Mouse (Mus musculus) central nervous system, embryonic 14 days (tissue): ENCODE results near the gene Dcaf6. TPM values are rescaled to one million over a fixed set of nuclear protein-coding genes. Genes with fewer than 3 reads are reported as not detected.

Experiments used
- polyA plus RNA-seq: library from polyadenylated mRNA; depleted of rRNA; stranded (reverse); fragments of >200 nt; gene quantifications from 2 replicates; pipeline ENCODE4 v1.2.3, GENCODE M21; 2012; rRNA removed

Gene Dcaf6
- polyA plus RNA-seq = 30.4 and 34.3 TPM in 2 replicates

DNA sequence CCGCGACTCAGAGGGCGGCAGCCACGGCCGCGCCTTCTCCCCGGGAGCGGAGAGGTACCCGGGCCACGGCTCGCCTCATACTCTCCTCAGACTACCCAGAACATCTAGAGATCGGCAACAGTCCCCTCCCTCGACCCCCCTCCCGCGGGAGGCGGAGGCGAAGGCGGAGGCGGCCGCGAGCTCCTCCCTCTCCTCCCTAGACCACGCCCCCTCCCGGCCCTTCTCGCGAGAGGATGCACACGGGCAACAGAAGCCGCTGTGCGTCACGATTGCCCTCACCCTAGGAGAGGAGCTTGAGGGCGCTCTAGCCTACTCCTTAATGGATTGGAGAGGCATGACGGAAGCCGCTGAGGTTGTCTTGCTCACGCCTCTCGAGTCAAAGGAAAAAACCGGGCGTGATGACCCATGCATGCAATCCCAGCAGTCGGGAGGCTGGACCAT lies at the start of gene Dcaf6, which contains the start of gene Mpc2:
TSS of gene Dcaf6 (minus strand) at position 116 of the 441 bp plus-strand sequence.
TSS of gene Mpc2 (plus strand) at position 278 of the 441 bp plus-strand sequence.

DNA sequence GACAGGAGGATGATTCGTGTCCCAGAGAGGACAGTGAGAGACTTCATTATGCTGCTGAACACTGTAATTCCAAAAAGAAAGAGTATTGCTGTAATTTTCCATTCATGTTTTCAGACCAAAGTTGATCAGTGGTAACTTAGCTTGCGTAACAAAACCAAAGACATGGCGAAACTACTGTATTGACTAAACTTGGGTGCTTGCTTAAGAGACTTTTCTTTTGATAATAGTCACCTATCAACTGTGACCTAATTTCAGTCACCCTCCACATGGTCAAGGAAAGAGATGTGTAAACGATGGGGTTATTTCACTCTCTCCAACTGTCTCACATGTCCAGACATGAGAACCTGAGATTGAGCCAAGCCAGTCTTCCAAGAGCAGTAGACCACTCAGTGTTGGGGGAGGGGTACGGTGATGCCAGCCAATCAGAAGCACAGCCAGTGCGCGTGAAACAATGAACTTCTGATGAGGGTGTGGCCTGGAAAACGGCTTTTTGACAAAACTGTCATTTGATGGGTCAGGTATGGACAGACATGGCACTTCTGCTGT lies 24.5 kb upstream of the Dcaf6 start, which contains the start of gene Adcy10:
TSS of gene Adcy10 (plus strand) at position 496 of the 546 bp plus-strand sequence.

DNA sequence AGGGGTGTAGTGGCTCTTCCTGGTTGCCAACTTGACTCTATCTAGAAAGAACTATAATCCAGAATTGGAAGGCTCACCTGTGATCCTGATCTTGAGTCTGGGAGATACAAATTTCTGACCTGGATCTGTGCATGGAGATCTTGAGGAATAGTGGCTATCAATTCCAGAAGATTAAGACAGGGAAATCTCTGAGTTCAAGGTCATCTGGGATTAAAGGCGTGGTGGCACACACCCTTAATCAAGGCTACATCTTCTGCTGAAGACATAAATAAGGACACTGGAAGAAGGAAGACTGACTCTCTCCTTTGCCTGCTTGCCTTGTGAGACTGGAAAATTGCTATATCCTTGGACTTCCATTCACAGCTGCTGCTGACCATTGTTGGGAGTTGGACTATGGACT lies 164.8 kb downstream of the Dcaf6 start, which contains the start of gene Gpr161:
TSS of gene Gpr161 (plus strand) at position 301 of the 400 bp plus-strand sequence.

Other genes starting within 250 kb of the Dcaf6 start
- 67.7 and 77.6 TPM in 2 replicates for gene Tiprl, start 223.5 kb downstream of the Dcaf6 start, polyA plus RNA-seq
- gene Gpr161, start 164.7 kb downstream of the Dcaf6 start, polyA plus RNA-seq = 25.0 and 28.8 TPM in 2 replicates
- gene Mpc2, start 162 bp upstream of the Dcaf6 start, polyA plus RNA-seq = 77.2 and 79.4 TPM in 2 replicates
- gene Adcy10, start 24.7 kb upstream of the Dcaf6 start, polyA plus RNA-seq = 0.04 and 0.08 TPM in 2 replicates
- 137 and 144 TPM in 2 replicates for gene Mpzl1, start 174.1 kb upstream of the Dcaf6 start, polyA plus RNA-seq
- gene Rcsd1, start 249.3 kb upstream of the Dcaf6 start, polyA plus RNA-seq = 9.8 and 13.3 TPM in 2 replicates